Mouse (Mus musculus): ENCODE results near the gene Sap30l.
"Not testable (repeated sequence)": the region's sequence is repeated elsewhere in the genome, so short reads cannot be mapped to it uniquely, and the experiment has no call there.

Gene Sap30l

GRCm38 (mm10) chr11:57831861-57832260 lies 30.4 kb downstream of the Sap30l start:
- no peak for DNase-seq

- DNase-seq: no peak
These were observed 31.2 kb downstream of the Sap30l start, which contains the start of gene Hand1 for GRCm38 (mm10) chr11:57832552-57833201. Gene Hand1 (minus strand): TSS chr11:57832818.

GRCm38 (mm10) chr11:57833296-57833977 lies 32.0 kb downstream of the Sap30l start:
- DNase-seq: no peak

DNA sequence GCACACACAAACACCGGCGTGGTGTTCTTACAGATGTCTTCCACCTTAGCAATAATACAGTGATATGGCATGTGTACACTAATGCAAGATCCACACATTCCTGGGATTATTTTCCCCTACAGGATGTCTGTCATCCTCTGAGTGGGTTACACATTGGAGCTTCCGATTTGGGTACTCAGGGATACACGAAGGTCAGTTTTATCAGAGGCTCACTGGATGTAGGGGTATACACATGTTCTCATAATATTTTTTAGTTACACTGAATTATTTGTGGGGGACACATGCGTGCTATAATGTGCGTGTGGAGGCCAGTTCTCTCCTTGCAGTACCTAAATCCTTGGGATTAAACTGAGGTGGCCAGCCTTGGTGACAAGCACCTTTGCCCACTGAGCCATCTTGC lies 32.6 kb downstream of the Sap30l start:
- no peak for DNase-seq

- DNase-seq: no peak
These were observed 33.9 kb downstream of the Sap30l start for GRCm38 (mm10) chr11:57835331-57835730.

DNA sequence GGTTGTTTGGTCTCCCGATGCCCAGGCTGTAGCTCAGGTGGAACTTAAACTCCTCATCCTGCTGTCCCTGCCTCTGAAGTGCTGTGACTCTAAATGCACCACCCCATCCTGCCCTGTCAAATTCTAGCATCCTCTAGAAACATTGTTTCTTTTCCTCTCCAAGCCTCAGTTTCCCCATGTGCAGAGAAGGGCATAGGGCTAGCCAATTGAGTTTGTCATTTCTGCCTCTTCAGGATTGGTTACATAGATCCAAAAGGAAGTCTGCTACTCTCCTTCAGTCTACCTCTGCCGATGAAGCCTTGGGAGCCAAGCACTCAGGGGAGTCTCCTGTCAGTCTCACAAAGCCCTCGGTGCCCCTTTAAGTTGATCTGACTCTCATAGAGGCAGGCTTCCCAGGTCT lies 34.5 kb downstream of the Sap30l start:
- no peak for DNase-seq

GRCm38 (mm10) chr11:57836401-57836800 lies 35.0 kb downstream of the Sap30l start:
- no peak for DNase-seq

- no peak for DNase-seq
These were observed 35.6 kb downstream of the Sap30l start for GRCm38 (mm10) chr11:57836872-57837680.

DNA sequence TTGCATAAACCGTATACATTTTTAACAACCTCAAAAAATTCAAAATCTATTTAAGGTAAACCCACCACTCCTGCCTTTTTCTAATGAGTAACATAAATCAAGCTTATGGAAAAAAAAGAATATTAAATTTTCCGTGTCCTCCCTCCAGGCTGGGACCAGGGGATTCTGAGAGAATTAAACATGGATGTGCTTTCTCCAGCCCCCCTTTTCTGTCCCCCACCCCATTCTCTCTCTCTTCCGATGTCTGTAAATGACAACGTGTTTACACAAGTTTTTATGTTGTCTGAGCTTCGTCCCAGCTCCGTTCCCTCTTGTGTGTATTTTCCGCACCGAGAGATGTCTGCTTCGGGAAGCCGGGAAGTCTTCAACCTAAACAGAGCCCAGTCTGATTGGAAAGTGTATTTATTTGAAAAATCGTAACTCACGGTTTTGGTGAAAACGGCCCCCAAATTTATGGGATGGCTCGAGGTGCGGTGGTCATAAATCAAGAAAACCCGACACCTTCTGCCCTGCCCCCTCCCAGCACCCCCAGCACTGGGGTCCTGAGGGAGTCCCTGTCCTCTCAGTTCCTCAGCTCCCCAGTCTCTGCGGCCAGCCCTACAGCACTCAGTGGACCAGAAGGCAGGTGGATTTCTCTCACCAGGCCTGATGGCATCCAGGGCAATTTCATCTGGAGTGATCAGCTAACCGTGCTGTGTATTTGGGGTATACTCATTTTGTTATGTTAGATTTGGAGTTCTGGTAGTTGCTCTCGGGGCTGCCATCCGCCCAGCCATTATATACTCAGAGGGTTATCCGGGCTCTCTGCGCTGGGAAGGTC lies 36.6 kb downstream of the Sap30l start:
- no peak for DNase-seq

DNA sequence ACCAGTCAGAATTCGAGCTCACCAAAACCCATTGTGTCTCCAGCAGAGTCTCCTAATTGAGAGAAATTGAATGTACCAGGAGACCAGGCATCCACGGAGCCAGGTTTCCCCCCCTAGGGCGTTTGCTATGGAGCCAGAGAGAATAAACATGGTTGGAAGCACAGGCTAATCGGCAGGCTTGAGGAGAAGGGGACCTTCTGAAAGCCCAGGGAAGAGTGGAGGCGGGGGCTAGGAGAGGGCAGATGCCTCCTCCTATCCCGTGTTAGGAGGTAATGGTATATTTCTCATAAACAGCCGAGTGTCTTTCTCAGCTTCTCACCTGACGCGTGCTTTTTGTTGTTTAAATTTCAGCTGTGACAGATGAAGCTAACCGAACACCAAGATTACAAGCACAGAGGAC lies 39.5 kb downstream of the Sap30l start:
- no peak for DNase-seq

- no peak for DNase-seq
These were observed 40.0 kb downstream of the Sap30l start for GRCm38 (mm10) chr11:57841391-57841790.

DNA sequence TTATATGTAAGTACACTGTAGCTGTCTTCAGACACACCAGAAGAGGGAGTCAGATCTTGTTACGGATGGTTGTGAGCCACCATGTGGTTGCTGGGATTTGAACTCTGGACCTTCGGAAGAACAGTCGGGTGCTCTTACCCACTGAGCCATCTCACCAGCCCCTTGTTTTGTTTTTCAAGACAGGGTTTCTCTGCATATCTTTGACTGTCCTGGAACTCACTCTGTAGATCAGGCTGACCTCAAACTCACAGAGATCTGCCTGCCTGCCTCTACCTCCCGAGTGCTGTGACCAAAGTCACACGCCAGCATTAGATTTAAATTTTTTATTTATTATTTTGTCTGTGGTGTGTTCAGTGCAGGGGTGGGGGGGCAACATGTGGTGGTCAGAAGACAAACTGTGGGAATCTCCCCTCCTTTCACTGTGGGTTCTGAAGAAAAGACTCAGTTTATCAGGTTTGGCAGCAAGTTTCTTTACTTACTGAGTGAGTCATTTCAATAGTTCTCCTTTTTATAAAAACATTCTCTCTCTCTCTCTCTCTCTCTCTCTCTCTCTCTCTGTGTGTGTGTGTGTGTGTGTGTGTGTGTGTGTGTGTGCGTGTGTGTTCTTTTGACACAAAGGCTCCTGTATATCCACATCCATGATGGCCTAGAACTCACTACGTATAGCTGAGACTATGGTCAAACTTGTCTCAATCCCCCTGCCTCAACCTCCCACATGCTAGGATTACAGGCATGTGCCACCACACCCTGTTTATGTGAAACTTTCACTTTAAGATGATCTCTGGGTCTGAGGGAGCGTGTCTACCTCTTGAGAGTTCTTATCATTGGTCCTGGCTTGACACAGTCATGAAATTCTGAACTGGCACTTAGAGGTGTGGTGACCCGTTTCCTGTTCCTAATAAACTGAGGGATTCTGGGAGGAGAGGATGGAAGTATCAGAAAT lies 45.3 kb downstream of the Sap30l start:
- not testable (repeated sequence) for DNase-seq

- DNase-seq: no peak
These were observed 46.0 kb downstream of the Sap30l start for GRCm38 (mm10) chr11:57847396-57847795.

DNA sequence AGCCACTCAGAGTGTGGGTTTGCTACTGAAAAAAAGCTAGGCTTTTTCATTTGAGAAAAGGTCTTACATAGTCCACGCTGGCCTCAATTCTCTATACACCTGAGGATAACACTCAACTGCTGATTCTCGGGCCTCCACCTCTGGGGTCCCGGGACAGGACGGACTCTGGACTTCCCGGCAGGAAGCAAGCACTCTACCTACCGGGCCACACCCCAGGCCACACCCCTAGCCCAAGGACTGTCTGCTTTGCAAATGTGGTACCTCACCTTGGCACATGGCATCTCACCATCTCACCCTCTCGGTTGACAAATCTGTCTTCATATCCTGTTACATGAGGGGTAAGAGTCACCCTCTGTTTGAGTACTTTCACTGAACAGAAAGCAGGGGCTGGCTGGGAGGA lies 48.9 kb downstream of the Sap30l start:
- DNase-seq: no peak

DNA sequence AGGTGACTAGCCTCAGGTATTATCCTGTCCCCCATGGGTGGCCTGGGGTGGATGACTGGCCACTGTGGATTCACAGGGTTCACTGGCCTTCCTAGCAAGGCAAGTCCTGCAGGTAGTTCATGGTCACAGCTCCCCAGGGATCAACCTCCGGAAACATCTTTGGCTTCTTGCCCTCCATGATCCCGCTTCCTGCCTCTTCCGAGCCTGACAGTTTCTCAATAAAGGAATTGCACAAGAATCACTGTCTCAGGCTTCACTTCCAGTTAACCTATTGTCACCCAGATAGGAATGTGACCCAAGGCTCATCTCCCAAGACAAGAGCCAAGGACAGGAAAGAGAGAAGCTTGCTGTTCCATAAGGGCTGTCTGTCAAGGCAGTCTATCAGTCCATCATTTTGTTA lies 49.5 kb downstream of the Sap30l start:
- no peak for DNase-seq

- DNase-seq: no peak
These were observed 52.1 kb downstream of the Sap30l start for GRCm38 (mm10) chr11:57853571-57853970.

DNA sequence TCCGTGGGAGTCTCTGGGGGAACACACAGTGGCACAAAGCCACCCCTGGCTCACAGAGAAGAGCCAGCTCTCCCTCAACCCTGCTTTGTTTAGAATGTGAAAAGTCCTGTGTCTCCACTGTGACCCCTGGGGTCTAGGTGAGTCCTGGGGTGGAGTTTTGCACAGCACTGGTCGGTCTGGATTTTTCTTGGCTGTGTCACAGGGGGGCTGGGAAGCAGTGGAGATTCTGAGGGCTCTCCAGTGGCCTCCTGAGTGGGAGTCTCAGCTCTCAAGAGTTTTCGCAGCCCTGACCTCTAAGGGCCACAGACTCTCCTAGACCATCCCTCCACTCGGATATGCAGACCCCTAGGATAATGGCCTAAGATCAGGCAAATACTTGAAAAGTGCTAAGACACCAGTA lies 56.3 kb downstream of the Sap30l start:
- DNase-seq: no peak
